Mouse (Mus musculus) splenic B cell, adult 2 months (primary cell): ENCODE measurements around the gene Gm20604.

ENCODE experiments used
- DNase-seq: peaks from one replicate; pipeline ENCODE4 v3.0.0-alpha.2; 2011; ENCODE audit warnings: low read depth, low spot score
- H3K27me3 ChIP-seq: 2 replicates; pipeline ENCODE4 v1.6.1; 2012; ENCODE audit warnings: mild to moderate bottlenecking, low read length, moderate library complexity, mixed read lengths; ENCODE audit not compliant: control insufficient read depth, poor library complexity, insufficient read depth, severe bottlenecking
- H3K36me3 ChIP-seq: 2 replicates; pipeline ENCODE4 v1.6.1; 2012; ENCODE audit warnings: mild to moderate bottlenecking, low read length, moderate library complexity, mixed read lengths; ENCODE audit not compliant: control insufficient read depth, poor library complexity, insufficient read depth, severe bottlenecking

Gene Gm20604

DNA sequence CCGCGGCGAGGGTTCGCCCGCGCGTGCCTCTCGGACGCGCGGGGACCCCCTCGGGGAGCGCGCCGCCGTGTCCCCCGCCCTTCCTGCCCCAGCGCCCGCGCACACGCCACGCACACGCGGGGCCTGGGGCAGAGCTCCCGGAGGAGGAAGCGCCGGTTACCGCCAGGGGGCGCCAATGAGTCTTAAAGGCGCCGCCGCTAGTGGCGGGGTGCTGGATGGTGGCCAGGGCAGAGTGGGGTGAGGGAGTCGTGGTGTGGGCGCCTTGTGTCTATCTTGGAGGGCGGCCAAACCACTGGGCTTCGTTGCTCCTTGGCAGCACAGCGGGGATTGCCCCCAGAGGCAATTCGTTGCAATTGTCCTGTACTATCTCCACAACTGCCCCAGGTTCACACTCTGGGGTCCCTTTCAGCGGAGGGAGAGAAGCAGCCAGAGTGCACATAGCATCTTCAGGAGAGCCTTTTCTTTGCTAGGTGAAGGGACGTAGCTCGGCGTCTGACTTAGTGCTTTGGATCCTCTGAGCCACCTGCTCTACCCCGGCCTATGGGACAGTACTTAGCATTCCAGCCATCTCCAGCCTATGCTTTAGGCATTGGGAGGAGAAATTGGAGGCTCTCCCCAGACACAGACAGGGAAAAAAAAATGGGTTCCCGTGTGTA lies 53.1 kb downstream of the Gm20604 start:
- peak; percentile 92 for DNase-seq
- Histone ChIP-seq H3K36me3 (no peaks in the 10 kb centered on the region), H3K27me3 (no peaks in the 10 kb centered on the region)

DNA sequence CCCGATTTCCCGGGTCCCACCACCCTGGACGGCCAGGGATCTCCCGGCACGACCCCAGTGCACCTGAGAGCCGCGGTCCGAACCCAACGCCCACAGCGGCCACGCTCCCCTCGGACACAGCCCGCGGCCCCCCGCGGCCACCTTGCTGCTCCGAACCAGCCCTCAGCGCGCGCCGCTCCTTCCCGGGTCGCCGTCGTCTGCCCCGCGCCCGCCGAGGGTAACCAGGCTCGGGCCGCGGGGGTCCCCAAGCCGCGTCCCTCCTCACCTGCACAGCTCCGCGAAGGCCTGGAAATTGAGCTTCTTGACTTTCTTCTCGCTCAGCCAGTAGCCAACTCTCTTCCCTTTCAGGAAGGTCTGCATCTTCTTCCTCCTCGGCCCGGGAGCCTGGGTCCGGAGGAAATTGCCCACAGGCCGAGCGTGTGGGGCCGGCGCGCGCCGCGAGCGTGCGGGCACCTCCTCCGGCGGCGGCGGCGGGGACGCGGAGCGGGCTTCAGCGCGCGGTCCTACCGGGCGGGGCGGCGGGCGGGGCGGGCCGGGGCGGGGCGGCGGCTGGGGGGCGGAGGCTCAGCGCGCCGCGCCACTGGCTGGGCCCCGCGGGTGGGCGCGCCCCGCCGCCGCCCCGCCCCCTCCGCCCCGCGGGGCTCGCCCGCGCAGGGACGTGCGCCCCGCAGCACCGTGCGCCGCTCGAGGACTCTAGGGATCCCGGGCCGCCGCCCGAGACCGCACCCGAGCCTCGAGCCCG lies 53.8 kb downstream of the Gm20604 start, which contains the start of gene Itpk1:
Gene Itpk1, minus strand, starts transcription at position 474 of the 742 bp plus-strand sequence.
- Histone ChIP-seq H3K27me3 (no peaks in the 10 kb centered on the region), H3K36me3 (no peaks in the 10 kb centered on the region)
- peak; percentile 72 for DNase-seq

DNA sequence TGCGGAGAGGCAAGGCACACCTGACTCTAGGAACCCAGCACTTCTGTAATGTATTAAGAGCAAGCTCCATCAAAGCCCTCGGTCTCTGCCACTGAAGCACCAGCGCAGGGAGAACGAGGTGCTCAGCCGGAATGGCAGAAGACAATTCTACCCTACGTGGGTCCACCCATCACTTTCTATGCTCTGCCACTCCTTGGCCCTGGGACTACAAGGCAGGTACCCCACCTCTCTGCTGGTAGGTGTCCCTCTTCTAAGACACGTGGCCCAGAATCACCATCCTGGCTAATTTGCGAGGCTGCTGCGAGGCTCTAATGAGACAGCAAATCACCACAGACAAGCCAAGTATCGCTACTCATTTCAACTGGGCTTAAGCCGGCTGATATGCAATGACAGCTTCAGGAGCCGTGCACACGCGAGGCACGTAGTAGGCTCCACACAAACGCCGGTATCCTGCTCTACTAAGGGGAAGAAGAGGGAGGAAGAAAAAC lies 54.5 kb downstream of the Gm20604 start:
- H3K36me3 ChIP-seq, result no peaks in the 10 kb centered on the region
- H3K27me3 ChIP-seq, result no peaks in the 10 kb centered on the region
- peak; percentile 41 for DNase-seq

DNA sequence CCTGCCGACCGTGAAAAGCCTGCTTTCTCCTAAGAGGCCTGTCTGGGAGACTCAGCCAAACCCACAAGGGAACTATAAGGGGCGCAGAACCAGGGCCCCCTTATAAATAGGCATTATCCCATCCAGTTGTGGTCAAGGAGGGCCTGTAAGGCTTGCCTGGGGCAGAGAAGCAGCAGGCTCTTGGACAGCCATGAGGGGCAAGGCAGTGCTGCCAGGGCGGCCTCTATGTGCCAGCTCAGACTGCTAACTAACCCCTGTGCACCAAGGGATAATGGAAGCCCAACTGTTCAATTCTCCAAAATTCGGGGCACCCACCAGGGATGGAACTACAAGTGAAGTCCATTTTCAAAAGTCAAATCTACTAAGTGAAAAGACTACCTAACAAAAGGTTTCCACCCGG lies 55.0 kb downstream of the Gm20604 start:
- H3K27me3 ChIP-seq, result no peaks in the 10 kb centered on the region
- DNase-seq, result no peak
- no peaks in the 10 kb centered on the region for H3K36me3 ChIP-seq

DNA sequence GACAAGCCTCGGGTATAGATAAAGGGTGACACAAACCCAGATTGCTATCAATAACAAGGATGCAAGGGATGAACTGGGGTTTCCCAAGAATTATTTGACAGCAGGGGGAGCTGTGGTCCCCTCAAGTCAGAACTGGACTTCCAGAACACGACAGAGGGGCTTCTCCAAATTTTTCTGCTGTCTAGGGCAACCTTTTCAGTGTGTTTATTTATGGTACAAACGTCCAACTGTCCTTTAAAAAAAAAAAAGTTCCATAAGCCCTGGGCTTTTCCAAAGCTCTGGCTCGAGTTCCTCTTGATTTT lies 55.4 kb downstream of the Gm20604 start:
- DNase-seq, result no peak
- H3K27me3 ChIP-seq, result no peaks in the 10 kb centered on the region
- no peaks in the 10 kb centered on the region for H3K36me3 ChIP-seq

DNA sequence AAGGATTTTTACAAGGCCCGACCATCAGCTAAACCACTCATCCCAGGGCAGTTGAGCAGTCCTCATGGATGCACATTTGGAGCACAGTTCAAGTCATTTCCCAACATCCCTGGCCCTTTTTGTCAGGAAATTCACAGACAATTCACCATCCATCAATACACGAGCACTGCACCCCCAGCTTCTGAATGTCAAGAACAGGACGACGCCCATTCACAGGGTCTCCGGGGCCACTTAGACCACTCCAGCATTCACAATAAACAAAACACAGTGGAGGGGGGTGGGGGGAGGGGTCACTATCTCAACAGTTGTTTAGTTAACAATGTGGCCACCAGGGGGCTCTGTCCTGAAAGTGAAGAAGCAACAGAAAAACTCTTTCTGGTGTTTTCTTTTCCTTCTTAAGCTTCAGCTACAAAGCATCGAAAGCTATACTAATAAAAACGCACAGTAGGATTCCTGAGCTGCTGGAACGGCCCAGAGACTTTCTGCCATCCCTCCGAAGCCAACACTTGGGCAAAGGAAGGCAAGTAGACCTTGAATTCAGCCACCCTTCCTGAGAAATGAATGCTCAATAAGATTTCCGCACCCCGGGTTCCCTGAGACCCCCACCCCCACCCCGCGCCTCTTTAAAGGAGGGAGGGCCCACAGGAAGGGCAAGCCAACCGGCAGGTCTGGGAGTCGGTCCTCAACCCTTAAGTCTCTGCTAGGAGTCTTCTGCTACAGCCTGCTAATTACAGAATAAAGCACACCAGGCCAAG lies 55.9 kb downstream of the Gm20604 start:
- no peaks in the 10 kb centered on the region for H3K27me3 ChIP-seq
- peak; percentile 91 for DNase-seq
- H3K36me3 ChIP-seq, result no peaks in the 10 kb centered on the region

DNA sequence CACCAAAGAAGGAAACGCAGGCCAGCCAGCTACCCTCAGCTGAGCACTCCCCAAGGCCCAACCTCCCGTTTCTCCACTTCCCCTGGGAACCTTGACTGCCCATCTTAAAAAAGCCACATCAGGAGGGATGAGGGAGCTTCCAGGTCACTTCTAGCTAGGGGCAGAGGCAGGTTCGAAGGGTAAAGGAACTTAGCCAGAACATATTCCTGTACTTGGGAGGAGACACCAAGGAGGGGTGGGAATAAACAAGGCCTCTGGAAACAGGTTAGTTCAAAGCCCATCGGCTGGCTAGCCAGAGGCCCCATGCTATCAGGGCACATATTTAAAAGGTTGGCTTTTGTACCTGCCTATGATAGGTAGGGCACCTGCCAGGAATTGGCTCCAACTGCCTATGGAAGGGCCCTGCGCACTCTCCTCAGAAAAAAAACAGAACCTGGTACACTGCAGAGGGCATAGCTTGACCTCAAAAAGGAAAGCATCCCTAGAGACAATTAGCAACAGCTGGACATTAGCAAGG lies 56.7 kb downstream of the Gm20604 start:
- no peaks in the 10 kb centered on the region for H3K27me3 ChIP-seq
- no peaks in the 10 kb centered on the region for H3K36me3 ChIP-seq
- DNase-seq, result no peak

DNA sequence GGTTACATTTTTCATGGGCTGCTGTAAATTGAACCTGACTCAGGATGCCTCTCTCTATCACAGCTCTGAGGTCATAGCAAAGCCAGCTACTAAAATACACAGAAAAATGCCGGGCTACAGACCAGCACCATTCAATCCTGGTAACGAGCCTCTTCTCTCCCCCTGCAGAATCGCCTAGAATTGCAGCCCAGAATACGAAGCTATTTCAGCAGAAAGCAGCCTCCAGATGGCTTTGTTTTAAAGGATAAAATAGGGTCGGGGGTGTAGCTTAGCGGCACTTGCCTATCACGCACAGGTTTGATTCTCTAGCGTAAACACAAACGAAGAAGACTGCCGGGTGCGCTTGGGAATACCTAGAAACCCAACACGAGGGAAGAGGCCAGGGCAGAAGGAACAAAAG lies 58.0 kb downstream of the Gm20604 start:
- Histone ChIP-seq H3K27me3 (no peaks in the 10 kb centered on the region), H3K36me3 (no peaks in the 10 kb centered on the region)
- no peak for DNase-seq

DNA sequence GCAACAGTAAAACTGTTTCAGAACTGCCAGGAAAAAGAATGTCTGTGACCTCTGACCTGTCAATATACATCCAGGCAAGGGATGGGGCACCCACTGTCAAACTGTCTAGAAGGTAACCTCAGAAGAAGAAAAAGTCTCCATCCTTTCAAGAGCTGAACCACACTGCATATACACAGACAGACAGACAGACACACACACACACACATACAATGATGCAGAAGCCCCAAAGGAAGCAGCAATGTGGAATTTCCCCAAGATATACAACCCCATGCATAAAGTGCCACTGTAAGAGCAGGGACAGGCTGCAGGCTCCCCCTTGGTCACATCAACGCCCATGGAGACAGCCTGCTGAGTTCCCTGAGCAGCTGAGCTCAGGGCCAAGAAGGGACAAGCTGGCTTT lies 59.3 kb downstream of the Gm20604 start:
- H3K27me3 ChIP-seq, result no peaks in the 10 kb centered on the region
- no peak for DNase-seq
- H3K36me3 ChIP-seq, result no peaks in the 10 kb centered on the region

DNA sequence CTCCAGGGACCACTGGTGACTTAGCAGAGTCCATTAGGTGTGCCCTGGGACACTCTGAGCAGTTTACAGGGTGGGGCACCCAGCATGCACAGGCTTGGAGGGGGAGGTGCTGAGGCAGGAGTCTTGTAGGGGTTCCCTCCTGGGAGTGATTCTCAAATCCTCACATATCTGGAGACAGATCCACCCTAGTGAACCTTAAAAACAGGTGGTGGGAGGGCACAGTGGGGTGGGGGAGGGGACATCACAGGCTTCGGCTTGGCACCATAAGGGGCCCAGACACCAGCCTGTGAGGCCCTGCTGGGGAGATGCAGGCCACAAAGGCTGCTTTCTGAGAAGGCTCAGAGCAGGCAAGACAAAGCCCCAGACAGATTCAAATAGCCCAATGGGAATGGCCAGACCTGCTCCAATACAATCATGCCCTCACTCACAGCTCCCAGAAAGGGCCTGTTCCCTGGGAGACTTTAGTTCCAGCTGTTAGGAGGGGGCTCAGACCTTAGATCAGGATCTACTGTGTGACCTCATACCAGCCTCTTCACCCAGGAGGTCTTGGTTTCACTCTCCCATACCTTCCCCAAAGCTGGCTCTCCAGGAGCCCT lies 60.3 kb downstream of the Gm20604 start:
- no peak for DNase-seq
- no peaks in the 10 kb centered on the region for H3K27me3 ChIP-seq
- no peaks in the 10 kb centered on the region for H3K36me3 ChIP-seq

DNA sequence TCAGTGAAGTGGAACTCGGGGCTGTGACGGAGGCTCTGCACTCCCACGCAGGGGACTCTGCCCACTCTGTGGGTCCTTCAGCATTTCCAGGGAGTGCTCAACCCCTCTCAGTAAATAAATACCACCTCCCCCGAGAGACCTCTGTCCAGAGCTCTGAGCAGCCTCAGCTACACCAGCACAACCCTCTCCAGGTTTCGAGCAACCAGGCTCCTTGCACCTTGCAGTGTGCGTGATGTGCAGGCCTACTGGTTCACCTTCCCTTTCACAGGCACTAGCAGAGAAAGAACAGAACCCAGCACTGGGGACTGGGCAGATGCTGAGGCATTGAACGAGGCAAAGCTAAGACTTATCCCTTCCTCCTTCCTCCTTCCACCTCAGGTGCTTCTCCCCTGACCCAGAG lies 61.1 kb downstream of the Gm20604 start:
- no peaks in the 10 kb centered on the region for H3K27me3 ChIP-seq
- no peak for DNase-seq
- no peaks in the 10 kb centered on the region for H3K36me3 ChIP-seq

DNA sequence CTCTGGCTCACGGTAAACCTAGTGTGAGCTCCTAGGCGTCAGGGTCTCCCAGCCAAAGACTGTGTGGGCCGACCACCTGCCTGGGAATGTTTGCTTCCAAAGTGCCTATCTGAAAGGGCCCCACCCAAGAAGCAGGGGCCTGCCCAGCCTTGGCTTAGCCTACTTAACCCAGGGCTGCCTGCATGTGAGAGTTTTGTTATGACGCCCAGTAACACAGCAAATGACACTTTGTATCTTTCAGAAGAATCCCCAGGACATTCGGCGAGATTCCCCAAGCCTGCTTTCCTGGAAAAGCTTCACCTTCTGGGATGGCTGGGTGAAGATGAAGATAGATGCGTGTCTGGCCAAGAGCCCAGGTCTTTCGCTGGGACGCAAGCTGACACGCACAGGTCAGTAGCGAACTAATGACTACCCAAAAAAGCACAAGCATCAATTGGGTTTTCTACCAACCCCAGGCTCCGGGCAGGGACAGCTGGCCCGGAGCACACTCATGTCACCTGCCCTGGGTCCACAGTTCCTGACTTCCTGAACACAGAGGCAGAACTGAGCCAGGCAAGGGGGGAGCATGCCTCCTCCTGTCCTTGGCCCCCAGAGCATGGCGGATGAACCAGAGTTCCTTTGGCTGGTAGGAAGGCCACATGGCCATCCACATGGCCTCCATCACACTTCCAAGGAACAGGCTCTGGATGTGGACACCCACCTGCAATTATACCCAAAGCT lies 61.7 kb downstream of the Gm20604 start:
- no peaks in the 10 kb centered on the region for H3K36me3 ChIP-seq
- no peaks in the 10 kb centered on the region for H3K27me3 ChIP-seq
- DNase-seq, result no peak

DNA sequence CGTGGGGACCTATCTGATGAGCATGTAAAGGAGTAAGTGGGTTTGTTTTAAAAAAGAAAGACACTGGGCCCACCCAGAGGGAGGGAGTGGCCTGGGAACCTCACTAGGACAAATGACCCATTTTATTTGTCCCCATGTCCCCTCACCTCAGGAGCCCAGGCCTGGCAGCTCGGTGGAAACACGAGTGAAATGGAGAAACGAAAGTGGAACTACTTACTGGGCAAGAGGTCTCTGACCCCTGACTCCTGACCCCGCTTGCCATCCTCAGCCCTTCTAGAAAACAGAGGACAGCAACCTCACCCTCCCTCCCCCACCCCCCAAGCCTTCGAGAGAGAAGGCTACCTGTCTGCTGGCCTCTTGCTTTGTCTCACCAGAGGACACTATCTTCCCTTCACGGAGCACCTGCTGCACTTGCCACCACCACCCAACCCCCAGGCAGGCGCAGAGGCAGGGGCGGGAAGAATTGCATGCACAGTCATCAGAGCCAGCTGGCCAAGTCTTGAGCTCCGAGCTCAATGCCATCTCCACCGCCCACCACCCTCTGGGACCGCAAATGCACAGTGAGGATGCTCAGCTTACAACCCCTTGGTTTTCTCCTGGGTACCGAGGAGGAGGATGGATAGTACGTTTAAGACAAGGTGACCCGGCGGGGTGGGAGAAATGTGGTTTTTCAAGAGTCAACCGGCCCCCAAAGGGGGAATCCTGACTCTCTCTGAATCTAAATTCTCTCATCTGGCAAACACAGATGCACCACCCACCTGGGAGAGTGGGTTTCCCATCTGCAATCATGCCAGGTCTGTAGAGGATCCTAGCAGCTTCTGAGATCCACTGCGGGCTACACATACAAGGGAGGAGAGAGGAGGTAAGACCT lies 62.9 kb downstream of the Gm20604 start:
- Histone ChIP-seq H3K36me3 (no peaks in the 10 kb centered on the region), H3K27me3 (no peaks in the 10 kb centered on the region)
- DNase-seq, result no peak
